Mouse (Mus musculus) testis, adult 2 months (tissue): Measurements from ENCODE around the gene Prr3.

Experiments used
- CTCF ChIP-seq: fragments of 200-500 bp; IDR thresholded peaks from 2 replicates; pipeline ENCODE4 v1.5.1; 2012; ENCODE audit warnings: low read depth, mild to moderate bottlenecking, inconsistent platforms, low read length, moderate library complexity; ENCODE audit not compliant: control insufficient read depth, insufficient read depth, insufficient replicate concordance
- POLR2A ChIP-seq: fragments of 200-500 bp; IDR thresholded peaks from 2 replicates; pipeline ENCODE4 v1.6.1; 2012; ENCODE audit warnings: low read depth, mild to moderate bottlenecking, inconsistent platforms, low read length, moderate library complexity; ENCODE audit not compliant: control insufficient read depth

DNA sequence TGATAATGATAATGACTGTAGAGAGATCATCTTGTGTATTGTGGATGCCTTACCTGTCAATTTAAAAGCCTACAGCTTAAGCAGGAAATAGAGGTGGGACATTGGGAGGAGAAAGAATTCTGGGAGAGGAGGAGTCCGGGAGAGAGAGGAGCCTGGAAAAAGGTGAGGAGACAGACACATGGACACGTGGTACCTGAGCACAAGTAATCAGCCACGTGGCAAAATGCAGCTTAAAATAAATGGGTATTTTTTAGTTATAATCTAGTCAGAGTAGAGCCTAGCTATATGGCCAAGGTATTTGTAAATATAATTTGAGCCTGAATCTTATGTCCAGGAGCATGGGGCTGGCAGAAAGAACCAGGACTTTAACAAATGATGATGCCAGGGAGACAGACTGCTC is 39.5 kb upstream of the Prr3 start:
- TF ChIP-seq POLR2A (no peak), CTCF (no peak)
